Mouse (Mus musculus) gastrocnemius, adult 18-20 months (tissue): ENCODE measurements around the gene Inca1. TPM values are rescaled to one million over a fixed set of nuclear protein-coding genes. Genes with fewer than 3 reads are reported as not detected.

Experiments
- microRNA-seq: library from miRNA; unstranded; fragments of <30 nt; microRNA quantifications from one replicate; pipeline ENCODE4 v1.2.0, GENCODE M21; 2021
- total RNA-seq, 2 experiments: library from RNA; stranded (reverse); gene quantifications; 2 replicates each; pipeline ENCODE4 v1.2.3; 2021

The Inca1 gene
- total RNA-seq, 2 experiments from 2014 or later = 4.1 to 6.4 TPM

Small RNA genes lying within 50 kb of the gene (microRNA-seq; reads per million reads assigned to microRNA genes)
- gene Mir6925 = not detected

Other genes with a start within 250 kb of the Inca1 start
- 1 to 10 TPM; 4.2 to 4.9 TPM for gene Med11, start 248.2 kb downstream of the Inca1 start, total RNA-seq
- gene Zmynd15, start 240.7 kb downstream of the Inca1 start, total RNA-seq = under 1 TPM; 0.19 to 0.25 TPM
- gene Cxcl16, start 240.2 kb downstream of the Inca1 start, total RNA-seq = 1 to 10 TPM in 1 of 2 experiments, under 1 TPM in 1; 0.73 to 1.2 TPM
- not detected for gene Tm4sf5, start 194.9 kb downstream of the Inca1 start, total RNA-seq
- gene Vmo1, start 185.5 kb downstream of the Inca1 start, total RNA-seq = not detected
- gene Gltpd2, start 181.0 kb downstream of the Inca1 start, total RNA-seq = not detected
- 100 to 1,000 TPM; 226 to 241 TPM for gene Psmb6, start 174.8 kb downstream of the Inca1 start, total RNA-seq
- gene Gm40193, start 167.2 kb downstream of the Inca1 start, total RNA-seq = not detected
- gene Pld2, start 160.1 kb downstream of the Inca1 start, total RNA-seq = 10 to 100 TPM; 12.2 to 17.7 TPM
- gene Mink1, start 137.3 kb downstream of the Inca1 start, total RNA-seq = 10 to 100 TPM; 28.8 to 34.1 TPM
- gene 4930544D05Rik, start 84.3 kb downstream of the Inca1 start, total RNA-seq = not detected
- 10 to 100 TPM; 14.7 to 20.6 TPM for gene Chrne, start 80.9 kb downstream of the Inca1 start, total RNA-seq
- gene Gp1ba, start 61.0 kb downstream of the Inca1 start, total RNA-seq = under 1 TPM in 1 of 2 experiments, not detected in 1; 0.09 TPM
- 10 to 100 TPM; 35.3 to 37.2 TPM for gene Rnf167, start 52.9 kb downstream of the Inca1 start, total RNA-seq
- 100 to 1,000 TPM; 292 to 304 TPM for gene Slc25a11, start 52.7 kb downstream of the Inca1 start, total RNA-seq
- 100 to 1,000 TPM; 217 to 233 TPM for gene Pfn1, start 45.5 kb downstream of the Inca1 start, total RNA-seq
- gene Eno3, start 43.0 kb downstream of the Inca1 start, total RNA-seq = 1,000 to 10,000 TPM; 5,616 to 7,081 TPM
- gene Spag7, start 30.7 kb downstream of the Inca1 start, total RNA-seq = 100 to 1,000 TPM in 1 of 2 experiments, 10 to 100 TPM in 1; 83.4 to 103 TPM
- 10 to 100 TPM; 40.6 TPM for gene Camta2, start 12.1 kb downstream of the Inca1 start, total RNA-seq
- gene Kif1c, start 393 bp upstream of the Inca1 start, total RNA-seq = 100 to 1,000 TPM; 587 to 632 TPM
- gene Zfp3, start 64.1 kb upstream of the Inca1 start, total RNA-seq = 10 to 100 TPM; 12.0 to 13.0 TPM
- not detected for gene Scimp, start 112.4 kb upstream of the Inca1 start, total RNA-seq
- 10 to 100 TPM; 36.6 to 39.7 TPM for gene Rabep1, start 144.6 kb upstream of the Inca1 start, total RNA-seq